Mouse (Mus musculus): ENCODE results near the gene Herc6.
"Not testable (repeated sequence)": the region's sequence is repeated elsewhere in the genome, so short reads cannot be mapped to it uniquely, and the experiment has no call there.

Gene Herc6

GRCm38 (mm10) chr6:57580881-57581548 is at the start of gene Herc6:
Gene Herc6 (plus strand): TSS chr6:57581000.
- peak; percentile 60 to 66 for DNase-seq (ENCODE audit: low spot score in 2 of 2)

DNA sequence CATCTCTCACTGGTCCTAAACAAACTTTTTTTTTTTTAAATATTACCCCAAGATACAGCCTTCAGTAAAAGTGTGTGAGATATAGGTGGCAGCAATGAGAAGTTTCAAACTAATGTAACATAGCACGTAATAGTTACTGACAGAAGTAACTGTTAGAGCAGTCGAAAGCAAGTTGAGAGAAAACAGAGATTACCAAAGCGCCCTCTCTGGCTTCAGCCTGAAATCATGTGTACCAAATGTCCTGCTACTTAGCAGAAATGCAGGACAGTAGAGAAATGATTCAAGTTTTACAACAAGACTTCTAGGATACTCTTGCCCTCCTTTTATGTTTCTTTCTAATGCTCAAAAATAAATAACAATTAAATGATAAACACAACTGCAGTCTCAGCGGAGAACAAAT is 49.8 kb upstream of the Herc6 start:
- no peak for DNase-seq (ENCODE audit: low spot score in 2 of 2)

DNA sequence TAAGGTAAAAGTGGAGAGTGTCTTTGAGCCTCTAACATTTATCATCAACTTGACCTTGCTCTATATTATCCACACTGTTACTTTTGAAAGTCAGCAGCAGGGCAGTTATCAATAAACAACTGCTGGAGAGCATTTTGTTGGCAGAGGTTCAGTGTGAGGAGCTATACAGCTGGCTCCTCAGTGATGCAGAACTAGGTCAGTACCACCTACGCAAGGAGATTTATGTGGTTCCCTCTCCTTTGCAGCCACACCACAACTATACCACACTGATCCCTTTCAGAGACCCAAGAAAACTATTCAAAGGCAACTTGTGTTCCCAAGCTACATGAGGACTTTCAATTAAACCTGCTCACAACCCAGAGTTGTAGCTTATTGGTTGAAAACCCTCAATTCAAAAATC is 49.4 kb upstream of the Herc6 start:
- no peak for DNase-seq (ENCODE audit: low spot score in 2 of 2)

GRCm38 (mm10) chr6:57532022-57532421 is 48.8 kb upstream of the Herc6 start:
- DNase-seq (ENCODE audit: low spot score in 2 of 2): no peak

DNA sequence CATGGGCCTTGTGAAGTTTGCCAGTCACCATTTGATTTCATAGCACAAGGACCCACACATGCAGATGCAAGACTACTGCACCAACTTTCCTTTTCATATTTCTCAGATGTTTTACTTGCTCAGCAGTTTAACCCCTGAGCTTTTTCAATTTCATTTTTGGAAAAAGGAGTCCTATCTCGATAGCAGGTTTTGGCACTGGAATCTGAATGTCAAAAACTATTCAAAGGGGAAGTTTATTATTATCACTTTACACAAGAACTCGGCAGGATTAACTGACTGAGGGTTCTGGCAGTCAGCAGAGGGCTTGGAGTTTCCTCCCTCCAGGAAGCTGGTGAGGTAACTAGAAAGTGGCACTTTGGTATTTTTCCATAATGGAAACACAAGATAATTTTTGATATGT is 47.4 kb upstream of the Herc6 start:
- no peak for DNase-seq (ENCODE audit: low spot score in 2 of 2)

GRCm38 (mm10) chr6:57534231-57534610 is 46.6 kb upstream of the Herc6 start:
- peak; percentile 13 to 21 for DNase-seq (ENCODE audit: low spot score in 2 of 2)

- DNase-seq (ENCODE audit: low spot score in 2 of 2): peak; percentile 13 to 57
These were observed 46.1 kb upstream of the Herc6 start for GRCm38 (mm10) chr6:57534611-57535286.

GRCm38 (mm10) chr6:57535386-57535936 is 45.3 kb upstream of the Herc6 start, which contains the start of gene Ppm1k:
Gene Ppm1k (minus strand): TSS chr6:57535468.
- peak; percentile 98 to 100 for DNase-seq (ENCODE audit: low spot score in 2 of 2)

GRCm38 (mm10) chr6:57535971-57536669 is 44.7 kb upstream of the Herc6 start:
- peak in 1 of 2 experiments; percentile 1 for DNase-seq (ENCODE audit: low spot score in 2 of 2)

GRCm38 (mm10) chr6:57537887-57538286 is 42.9 kb upstream of the Herc6 start:
- DNase-seq (ENCODE audit: low spot score in 2 of 2): no peak

DNA sequence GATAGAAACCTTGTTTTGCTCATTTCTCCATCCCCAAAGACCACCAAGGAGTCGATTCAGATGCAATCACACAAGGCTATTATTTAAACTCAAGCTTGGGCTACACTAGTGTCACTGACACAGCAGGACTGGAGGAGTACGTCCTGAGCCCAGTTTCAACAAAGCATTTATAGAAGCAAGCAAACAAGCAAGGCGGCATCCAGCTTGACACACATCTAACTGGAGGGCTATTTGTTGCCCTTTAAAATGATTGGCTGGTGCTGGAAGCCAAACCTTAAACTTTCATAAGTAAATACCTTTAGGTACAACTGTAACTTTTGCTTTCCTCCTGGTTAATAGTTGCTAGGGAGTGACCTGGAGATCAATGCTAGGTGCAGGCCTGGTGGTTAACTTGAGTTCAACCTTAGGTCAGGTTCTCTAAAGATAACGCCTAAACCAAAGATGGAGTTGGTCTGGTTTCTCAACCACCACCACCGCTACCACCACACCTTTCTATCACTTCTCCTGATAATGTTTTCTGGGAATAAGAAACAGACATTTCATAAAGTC is 39.8 kb upstream of the Herc6 start:
- no peak for DNase-seq (ENCODE audit: low spot score in 2 of 2)

GRCm38 (mm10) chr6:57541737-57542335 is 39.0 kb upstream of the Herc6 start:
- no peak for DNase-seq (ENCODE audit: low spot score in 2 of 2)

- not testable (repeated sequence) for DNase-seq (ENCODE audit: low spot score in 2 of 2)
These were observed 37.2 kb upstream of the Herc6 start for GRCm38 (mm10) chr6:57543591-57543990.

- DNase-seq (ENCODE audit: low spot score in 2 of 2): peak in 1 of 2 experiments; percentile 2
These were observed 35.9 kb upstream of the Herc6 start for GRCm38 (mm10) chr6:57544866-57545265.

- DNase-seq (ENCODE audit: low spot score in 2 of 2): no peak
These were observed 29.5 kb upstream of the Herc6 start for GRCm38 (mm10) chr6:57551211-57551796.

- no peak for DNase-seq (ENCODE audit: low spot score in 2 of 2)
These were observed 22.9 kb upstream of the Herc6 start for GRCm38 (mm10) chr6:57557796-57558317.

- DNase-seq (ENCODE audit: low spot score in 2 of 2): no peak
These were observed 17.3 kb upstream of the Herc6 start for GRCm38 (mm10) chr6:57563454-57563853.

DNA sequence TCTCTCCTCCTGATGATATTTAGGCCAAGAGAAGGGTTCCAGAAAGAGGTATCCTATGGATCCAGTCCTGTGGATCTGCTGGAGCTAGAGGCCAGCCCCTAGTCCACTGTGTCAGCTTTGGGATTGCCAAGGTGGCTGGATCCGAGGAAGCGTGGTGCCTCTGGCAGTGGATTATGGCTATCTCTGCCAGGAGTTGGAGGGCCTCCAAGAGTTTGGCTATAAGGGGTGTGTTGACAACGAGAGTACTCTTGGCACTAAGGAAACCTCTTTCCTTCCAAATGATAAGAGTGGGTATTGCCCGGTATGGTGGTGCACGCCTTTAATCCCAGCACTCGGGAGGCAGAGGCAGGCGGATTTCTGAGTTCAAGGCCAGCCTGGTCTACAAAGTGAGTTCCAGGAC is 15.3 kb upstream of the Herc6 start:
- no peak for DNase-seq (ENCODE audit: low spot score in 2 of 2)

DNA sequence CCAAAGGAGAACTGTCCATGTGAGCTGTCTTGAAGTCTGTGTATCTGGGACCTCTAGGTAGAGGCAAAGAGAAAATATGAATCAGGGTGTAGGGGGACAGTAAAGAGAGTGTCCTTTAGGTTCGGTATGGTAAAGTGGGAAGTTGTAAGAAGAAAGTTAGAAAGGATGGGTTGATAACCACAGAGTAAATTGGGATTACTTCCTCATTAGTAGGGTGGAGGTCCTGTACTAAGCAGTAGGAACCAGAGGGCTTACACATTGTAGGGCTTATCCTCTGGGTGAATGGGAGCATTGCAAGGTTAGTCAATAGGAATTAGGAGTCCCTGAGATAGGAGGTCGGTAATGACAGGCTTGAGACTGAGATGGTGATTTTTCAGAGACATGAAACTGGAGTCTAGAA is 13.2 kb upstream of the Herc6 start:
- DNase-seq (ENCODE audit: low spot score in 2 of 2): no peak

DNA sequence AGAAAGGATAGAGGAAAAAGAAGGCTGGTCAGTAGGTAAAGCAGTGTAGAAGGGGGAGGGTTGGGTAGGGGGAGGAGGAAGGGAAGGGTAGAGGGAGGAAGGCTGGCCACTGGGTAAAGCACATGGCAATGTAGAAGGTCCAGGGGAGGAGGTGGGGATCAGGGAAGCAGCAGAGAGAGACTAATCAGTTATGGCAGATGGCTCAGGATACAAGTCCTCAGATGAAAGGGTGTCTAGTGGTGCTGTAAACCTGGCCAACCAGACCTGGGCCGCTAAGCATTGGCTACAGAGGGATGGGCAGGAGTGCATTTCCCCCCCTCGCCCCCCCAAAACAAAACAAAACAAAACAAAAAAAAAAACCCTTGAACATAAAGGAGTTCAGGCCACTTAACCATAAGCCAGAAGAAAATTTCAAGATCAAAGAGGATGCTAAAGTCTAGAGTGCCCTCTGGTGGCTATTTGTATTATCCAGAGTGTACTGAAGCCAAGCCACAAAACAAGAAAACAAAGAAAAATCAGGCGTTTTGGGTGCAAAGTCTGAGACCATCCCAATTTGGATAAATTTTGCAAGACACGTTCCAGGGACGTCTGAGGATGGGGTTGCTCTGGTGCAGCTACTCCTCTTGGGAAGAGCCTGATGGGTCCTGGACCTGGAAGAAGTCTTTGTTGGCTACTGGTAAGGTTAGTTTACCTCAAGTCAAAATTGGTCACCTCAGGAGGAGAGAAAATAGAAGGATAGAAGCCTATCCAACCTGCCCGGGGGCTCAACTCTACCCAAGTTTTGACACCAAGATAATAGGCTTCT is 10.4 kb upstream of the Herc6 start:
- DNase-seq (ENCODE audit: low spot score in 2 of 2): peak in 1 of 2 experiments; percentile 9
